Mouse (Mus musculus) thymus, postnatal 36 days (tissue): ENCODE results near the gene Scarb1.

Experiments
- DNase-seq, 2 experiments: peaks; one replicate each; pipeline ENCODE4 v3.0.0; 2022; ENCODE audit warnings: mixed read lengths in 2 of 2

The Scarb1 gene

GRCm38 (mm10) chr5:125230463-125230862, 110.4 kb downstream of the Scarb1 start:
- no peak for DNase-seq

- no peak for DNase-seq
Measured at GRCm38 (mm10) chr5:125229097-125229496, 111.8 kb downstream of the Scarb1 start.

GRCm38 (mm10) chr5:125227699-125228098, 113.2 kb downstream of the Scarb1 start:
- DNase-seq = no peak
